Mouse (Mus musculus) right cerebral cortex, postnatal 36 days (tissue): ENCODE data around the gene Tmem265.

Experiments used
- DNase-seq, 2 experiments: peaks; one replicate each; pipeline ENCODE4 v3.0.0; 2022; ENCODE audit warnings: low spot score in 2 of 2, mixed read lengths in 1 of 2

Tmem265 gene

DNA sequence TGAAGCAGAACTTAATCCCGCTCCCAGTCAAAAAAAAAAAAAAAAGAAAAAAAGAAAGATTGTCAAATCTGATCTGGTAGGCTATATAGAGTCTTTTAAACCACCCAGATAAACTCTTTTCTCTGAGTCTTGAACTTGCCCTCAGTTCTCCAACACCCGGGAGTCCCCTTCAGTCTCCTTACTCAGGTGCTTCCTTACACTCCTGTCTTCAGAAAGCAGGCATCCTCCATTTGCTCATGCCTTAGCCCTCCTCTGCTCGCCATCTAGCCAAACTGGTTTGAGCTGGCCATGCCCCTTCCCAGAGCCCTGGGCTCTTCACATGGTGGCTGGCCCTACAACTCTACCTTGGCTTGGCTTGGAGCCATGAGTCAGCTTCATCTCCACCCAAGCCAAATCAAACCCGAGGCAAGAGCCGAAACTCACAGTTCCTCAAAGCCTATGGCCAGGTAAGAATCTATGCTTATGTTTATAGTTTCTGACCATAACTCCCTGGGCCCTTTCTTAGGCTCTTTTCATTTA, at the start of gene Tmem265:
TSS of gene Tmem265 (plus strand) at position 51 of the 519 bp plus-strand sequence.
- DNase-seq = no peak

DNA sequence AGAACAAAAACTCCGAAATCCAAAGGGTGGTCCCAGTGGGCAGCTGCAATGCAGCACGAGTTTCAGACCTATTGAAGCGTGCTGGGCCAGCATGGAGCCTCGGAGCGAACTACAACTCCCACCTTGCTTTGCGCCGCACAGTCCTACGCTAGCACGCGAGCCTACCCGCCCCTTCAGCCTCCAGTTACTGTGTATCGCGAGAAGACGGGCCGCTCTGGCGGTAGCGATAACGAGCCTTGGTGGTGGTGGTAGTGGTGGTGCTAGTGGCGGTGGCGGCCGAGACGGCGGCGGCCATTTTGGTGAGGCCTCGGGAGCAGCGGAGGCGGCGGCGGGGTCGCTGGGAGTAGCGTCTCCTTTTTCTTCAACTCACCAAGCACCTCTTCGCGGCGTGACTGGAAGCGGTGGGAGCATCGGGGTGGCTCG, 49.4 kb upstream of the Tmem265 start, which contains the start of gene Srcap:
TSS of gene Srcap (plus strand) at position 176 of the 423 bp plus-strand sequence.
- peak; percentile 94 to 95 for DNase-seq

DNA sequence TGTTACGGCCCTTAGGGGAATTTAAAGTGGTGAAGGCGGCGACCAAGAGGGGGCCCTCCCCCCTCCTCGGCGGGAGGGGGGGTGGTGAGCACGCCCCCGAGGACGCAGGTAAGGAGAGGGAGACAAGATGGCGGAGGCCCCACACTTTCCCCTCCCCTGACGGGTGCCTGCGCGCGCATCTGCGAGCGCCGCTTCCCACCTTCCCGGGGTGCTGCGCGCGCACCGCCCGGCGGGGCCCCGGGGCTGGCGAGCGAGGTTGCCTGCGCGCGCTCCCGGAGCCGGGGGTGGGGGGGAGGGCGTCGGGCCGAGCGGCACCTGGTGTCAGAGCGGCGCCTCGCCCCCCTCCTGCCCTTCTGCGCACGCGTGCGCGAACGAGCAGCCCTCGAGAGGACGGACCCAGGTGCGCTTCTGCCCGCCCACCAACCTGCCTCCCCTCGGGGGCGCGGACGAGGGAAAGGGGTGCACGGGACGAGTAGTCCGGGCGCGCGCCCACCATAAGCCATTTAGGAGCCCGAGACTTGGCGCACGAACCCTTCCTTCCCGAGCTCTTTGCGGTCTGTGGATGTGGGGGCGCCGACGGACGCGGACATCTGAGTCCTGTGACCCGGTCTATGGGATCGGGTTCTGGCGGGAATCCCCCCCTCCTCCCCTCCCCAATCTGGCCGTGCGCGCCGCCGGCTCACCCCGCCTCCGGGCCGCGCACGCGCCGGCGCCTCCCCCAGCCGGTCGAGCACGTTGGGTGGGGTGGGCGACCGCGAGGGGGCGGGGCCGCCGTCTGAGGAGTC, 48.8 kb upstream of the Tmem265 start:
- peak; percentile 81 to 82 for DNase-seq

DNA sequence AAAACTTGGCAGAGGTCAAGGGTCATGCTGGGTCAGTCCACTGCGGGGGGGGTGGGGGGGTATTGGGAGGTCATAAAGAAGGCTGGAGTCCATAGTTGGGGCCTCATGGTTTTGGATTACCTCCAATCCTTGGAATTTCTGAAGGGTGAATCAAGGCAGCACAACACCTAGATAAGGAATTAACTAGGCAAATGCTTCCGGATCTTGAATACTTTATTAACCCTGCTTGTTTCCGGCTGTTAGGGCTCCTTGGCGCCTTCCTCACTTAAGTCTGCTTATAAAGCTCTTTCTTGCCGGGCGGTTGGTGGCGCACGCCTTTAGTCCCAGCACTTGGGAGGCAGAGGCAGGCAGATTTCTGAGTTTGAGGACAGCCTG, 48.2 kb upstream of the Tmem265 start:
- no peak for DNase-seq

DNA sequence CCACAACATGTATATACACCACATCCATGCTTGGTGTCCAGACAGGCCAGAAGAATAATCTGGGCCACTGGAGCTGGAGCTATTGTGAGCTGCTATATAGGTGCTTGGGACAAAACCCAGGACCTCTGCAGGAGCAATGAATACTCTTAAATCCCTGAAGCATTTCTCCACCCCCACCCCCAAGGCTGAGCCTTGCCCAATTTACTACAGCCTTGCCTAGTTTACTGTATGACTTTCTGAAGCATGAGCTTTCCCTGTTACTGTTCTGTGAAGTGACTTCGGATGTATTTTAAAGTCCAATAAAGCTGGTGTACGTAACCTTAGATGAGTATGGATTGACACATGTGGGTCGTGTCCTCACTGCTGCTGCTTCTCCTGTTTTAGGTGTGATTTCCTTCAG, 47.4 kb upstream of the Tmem265 start:
- DNase-seq = no peak

DNA sequence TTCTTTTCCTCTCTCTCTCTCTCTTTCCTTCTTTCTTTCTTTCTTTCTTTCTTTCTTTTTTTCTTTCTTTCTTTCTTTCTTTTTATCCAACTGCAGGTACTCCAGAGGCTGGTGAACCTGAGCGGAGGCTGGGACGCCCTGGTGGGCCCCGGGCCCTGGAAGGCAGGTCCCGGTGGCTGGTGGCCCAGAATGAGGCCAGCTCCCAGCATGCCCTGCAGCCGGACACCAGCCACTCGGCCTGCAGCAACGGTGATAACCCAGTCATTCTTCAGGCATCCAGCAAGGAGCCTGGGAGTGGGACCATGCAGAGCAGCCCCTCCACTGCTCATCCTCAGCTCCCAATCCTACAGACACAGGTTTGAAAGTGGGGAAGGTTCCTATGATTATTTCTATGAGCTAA, 45.3 kb upstream of the Tmem265 start:
- DNase-seq = no peak

DNA sequence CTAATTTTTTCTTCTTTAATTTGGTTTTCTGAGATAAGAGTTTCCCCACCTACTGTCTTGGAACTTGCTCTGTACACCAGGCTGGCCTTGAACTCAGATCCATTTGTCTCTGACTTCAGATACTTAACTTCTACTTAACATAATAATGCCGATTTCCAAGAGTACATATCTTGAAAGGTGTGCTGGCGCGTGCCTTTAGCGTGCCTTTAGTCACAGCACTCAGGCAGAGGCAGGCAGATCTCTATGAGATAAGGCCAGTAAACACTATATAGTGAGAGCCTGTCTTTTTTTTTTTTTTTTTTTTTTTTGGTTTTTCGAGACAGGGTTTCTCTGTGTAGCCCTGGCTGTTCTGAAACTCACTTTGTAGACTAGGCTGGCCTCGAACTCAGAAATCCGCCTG, 44.8 kb upstream of the Tmem265 start:
- DNase-seq = no peak

DNA sequence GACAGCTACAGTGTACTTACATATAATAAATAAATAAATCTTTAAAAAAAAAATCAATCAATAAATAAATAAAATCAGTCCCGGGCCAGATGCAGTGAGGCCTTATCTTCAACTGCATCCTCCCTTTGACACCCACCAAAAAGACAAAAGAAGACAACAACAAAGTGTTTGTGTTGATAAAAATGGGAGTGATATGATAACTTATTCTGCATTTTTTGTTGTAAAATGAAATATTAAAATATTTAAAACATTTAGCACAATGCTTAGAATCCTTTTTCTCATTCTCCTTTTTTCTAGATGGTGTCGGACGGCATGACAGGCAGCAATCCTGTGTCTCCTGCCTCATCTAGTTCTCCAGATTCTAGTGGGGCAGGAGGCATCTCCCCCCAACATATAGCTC, 41.9 kb upstream of the Tmem265 start, which contains the start of gene Gm42715:
TSS of gene Gm42715 (plus strand) at position 301 of the 400 bp plus-strand sequence.
- no peak for DNase-seq

DNA sequence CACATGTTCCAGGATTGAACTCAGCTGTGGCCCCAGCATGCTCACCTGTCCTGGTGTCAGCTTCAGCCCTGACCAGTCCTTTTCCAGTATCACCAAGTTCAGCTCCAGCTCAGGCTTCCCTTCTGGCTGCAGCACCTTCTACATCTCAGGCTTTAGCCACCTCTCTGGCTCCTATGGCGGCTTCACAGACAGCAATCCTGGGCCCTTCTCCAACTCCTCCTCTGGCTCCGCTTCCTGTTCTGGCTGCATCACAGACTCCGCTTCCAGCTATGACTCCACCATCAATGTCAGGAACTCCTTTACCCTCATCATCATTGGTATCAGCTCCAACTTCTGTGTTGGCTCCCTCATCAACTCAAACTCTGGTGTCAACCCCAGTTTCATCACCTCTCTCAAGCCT, 19.5 kb upstream of the Tmem265 start:
- no peak for DNase-seq

DNA sequence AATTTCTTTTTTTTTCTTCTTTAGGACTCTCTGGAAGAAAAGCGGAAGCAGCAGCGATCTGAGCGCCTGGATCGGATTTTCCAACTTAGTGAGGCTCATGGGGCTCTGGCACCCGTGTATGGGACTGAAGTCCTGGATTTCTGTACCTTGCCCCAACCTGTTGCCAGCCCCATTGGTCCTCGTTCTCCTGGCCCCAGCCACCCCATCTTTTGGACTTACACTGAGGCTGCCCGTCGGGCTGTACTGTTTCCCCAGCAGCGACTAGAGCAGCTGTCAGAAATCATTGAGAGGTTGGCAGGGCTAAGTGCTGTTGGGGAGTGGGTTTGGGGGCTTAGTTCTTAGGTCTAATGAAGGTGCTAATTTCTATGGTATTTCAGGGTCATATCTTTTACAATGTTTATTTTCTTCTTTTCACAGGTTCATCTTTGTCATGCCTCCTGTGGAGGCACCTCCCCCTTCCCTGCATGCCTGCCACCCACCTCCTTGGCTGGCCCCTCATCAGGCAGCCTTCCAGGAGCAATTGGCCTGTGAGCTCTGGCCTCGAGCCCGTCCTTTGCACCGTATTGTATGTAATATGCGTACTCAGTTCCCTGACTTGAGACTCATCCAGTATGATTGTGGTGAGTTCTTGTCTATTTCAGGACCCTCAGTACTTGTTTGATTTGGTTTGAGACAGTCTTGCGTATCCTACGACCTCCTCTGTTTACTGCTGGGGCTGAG, 11.9 kb upstream of the Tmem265 start:
- DNase-seq = no peak

DNA sequence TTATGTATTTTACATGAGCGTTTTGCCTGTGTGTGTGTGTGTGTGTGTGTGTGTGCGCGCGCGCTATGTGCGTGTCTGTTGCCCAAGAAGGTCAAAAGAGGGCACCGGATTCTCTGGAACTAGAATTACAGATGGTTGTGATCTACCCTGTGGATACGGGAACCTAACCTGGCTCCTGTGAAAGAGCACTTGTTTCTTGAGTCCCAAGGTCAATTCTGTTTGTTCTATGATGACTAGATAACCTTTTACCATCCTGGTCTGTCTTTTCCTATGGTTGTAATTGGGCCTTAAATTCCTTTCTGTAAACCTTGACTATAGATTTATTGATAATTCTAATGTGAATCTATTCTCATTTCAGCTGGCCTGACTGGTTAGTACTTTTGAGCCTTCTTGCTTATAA, 9.6 kb upstream of the Tmem265 start:
- no peak for DNase-seq

DNA sequence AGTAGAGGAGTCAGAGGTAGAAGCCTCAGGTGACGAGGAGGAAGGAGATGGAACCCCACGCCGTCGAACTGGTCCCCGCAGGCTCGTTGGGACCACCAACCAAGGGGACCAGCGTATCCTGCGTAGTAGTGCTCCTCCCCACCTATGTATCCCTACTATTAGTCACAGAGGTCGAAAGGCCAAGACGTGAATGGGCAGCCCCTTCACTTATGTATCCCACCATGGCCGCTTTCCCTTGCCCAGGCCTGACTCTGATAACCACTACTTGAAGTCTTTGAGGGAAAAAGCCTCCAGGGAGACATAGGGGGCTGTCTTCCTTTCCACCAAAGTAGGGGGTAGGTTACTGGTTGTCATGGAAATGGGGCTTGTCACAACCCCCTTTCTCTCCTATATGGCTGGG, 610 bp upstream of the Tmem265 start:
- no peak for DNase-seq

DNA sequence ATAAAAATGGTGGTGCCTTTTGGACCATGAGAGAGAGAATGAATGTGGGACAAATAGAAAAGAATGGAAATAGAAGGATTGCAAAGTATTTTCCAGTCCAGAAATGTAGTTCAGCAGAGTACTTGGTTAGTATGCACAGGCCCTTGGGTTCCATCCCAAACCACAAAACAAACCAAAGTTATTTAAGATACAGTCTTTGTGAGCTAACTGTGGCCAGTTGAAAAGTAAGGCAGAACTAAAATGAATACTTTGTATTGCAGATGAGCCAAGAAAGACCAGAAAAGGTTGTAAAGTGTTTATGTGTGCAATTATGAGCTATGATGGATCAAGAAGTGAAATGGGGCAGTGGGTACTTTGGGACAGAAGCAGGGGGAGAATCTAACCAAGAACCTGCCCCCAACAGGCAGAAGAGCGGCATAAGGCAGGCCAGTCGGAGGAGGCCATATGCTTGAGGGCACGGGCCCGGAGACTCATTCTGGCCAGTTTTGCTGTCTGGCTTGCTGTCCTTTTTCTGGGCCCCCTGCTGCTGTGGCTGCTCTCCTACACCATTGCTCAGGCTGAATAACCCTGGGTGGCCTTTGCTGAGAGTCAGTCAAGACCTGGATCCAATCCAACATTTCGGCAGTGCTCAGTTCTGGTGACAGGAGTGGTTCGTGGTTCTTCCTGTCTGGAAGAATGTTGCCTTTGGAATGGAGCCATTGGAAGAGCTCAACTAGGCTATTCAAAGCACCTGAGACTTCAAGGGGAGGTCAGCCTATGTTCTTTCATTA, 3.4 kb downstream of the Tmem265 start:
- DNase-seq = no peak

DNA sequence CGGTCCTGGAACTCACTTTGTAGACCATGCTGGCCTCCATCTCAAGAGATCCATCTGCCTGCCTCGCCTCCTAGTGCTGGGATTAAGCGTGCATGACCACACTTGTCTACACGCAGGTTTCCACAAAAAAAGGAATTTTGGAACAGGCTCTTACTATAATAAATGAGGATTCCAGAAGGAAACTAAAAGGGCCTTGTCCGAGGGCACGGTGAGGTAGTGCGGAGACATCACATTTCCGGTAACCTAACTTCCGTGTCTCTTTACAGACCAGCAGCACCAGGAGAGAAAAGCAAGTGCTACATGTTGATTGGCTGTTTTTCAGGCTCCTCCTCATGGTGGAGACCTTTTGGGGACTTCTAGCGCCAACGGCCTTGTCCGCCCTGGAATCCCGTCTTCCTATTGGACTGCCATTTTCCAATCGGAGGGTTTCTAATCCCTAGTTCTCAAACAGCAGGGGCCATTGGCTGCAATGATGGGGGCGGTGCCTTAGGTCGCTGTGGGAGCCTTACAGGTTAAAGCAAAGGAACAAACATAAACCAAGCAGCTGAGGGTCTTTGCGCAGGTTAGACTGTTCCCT, 11.8 kb downstream of the Tmem265 start, which contains the start of gene Phkg2:
TSS of gene Phkg2 (plus strand) at position 446 of the 577 bp plus-strand sequence.
- DNase-seq = peak; percentile 91 to 94

DNA sequence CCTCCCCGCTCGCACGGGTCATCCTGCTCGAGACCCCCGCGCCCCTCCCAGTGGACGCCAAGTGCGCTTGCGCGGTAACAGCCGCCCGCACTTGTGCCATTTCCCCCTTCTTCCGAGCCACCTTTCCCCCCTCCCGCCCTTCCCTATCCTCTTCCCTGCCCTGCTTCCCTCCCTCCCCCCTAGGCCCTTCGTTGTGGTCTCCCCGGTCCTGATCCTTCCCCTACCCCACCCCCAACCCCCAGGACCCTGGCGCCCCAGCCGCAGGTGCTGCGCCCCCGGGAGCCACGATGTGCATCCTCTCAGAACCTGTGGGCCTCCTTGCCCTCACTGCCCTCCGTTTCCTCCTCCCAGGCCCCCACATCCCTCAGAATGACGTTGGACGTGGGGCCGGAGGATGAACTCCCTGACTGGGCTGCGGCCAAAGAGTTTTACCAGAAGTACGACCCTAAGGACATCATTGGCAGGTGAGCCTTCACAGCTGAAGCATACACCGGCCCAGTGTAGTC, 12.4 kb downstream of the Tmem265 start:
- DNase-seq = no peak

DNA sequence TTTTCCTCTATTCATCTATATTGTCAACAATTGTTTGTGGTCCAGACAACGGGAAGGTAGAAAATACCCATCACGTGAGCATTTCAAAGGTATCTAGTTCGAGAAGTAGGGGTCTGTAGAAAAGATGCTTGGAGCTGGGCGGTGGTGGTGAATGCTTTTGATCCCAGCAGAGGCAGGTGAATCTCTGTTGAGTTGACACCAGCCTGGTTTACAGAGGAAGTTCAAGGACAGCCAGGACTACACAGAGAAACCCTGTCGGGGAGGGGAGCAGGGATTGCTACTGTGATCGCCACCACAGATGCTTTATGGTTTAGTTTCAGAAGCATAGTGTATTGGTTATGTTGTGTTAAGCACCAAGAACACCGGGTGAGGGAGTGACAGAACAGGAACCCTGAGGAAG, 12.9 kb downstream of the Tmem265 start:
- DNase-seq = no peak

DNA sequence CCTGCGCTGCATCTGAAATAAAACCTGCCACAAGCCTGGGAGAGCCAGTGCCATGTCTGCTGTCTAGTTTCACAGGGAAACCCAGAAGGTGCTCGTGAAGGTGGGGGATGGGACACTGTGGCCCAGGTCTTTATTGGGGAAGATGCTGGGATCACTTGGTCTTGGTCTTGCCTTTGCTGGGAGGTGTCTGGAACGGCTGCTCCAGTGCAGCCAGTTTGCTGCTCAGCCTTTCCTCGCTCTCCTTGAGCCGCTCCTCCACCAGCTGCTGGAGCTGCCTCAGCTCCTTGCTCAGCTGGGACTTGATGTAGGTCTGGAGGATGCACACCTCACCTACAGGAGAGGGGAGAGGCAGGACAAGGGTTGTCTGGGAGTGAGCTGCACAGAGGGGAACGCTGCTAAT, 22.1 kb downstream of the Tmem265 start:
- no peak for DNase-seq

DNA sequence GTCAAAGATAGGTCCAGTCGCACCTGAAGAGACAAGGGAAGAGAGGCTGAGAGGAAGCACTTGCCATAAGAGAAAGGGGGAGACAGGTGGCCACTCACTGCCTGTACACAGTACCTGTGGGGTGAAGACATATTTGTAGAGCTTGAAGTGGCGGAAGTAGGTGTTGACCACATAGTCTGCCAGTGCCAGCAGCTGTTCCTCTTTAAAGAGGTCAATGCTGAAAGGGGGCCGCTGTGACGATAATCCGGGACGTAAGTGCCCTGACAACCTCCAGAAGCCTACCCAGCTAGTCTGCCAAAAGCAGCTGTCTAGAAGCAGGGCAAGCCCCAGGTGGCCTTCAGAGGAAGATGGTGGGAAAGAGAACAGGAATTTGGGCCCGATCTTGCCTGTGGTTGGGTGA, 23.8 kb downstream of the Tmem265 start:
- no peak for DNase-seq

DNA sequence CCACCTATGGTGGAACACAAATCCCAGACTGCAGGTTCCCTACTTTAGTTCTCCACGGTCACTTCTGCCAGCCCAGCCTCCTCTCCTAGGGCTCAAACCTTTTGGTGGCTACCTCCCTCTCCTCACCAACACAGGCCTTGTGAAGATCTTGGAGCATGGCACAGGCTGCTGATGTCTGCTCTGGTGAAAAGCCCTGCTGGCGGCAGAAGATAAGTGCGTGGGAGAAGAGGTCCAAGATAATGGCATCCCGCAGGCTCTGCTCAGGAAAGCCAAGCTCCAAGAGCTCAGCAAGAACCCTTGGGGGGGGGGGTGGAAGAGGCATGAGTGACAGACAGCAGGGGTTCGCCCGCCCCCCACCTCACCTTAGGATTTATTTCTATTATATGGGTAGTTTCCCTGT, 25.0 kb downstream of the Tmem265 start:
- no peak for DNase-seq

DNA sequence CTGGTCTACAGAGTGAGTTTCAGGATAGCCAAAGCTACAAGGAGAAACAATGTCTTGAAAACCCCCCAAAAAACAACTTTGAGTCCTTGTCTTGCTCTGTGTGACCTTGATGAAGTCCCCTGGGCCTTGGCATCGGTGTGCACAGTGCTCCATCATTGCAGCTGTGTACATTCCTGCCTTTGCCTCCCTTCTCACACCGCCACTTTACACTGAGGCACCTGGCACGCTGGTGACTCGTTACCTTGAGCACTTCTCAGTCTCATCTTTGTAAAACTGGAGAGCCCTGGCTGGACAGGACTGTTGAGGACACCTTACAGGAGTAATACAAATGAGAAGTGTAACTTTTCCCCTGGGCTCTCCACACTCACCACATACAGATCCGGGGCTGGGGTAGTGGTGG, 26.0 kb downstream of the Tmem265 start:
- no peak for DNase-seq
